Mouse (Mus musculus) bone marrow, adult 2 months (tissue): ENCODE results near the gene Cnot2.

Experiments used
- CTCF ChIP-seq: fragments of 200-500 bp; IDR thresholded peaks from 2 replicates; pipeline ENCODE4 v1.5.1; 2011; ENCODE audit warnings: low read length, control low read depth; ENCODE audit not compliant: control insufficient read depth, insufficient read depth
- POLR2A ChIP-seq: fragments of 200-500 bp; IDR thresholded peaks from 2 replicates; pipeline ENCODE4 v1.6.1; 2011; ENCODE audit warnings: low read depth, mild to moderate bottlenecking, control low read depth, low read length, borderline replicate concordance; ENCODE audit not compliant: control insufficient read depth

GRCm38 (mm10) chr10:116554434-116554833 lies 26.9 kb downstream of the Cnot2 start:
- no peak for TF ChIP-seq CTCF
- TF ChIP-seq POLR2A: no peak
